Mouse (Mus musculus) embryonic facial prominence, embryonic 11.5 days (tissue): Measurements from ENCODE around the gene Dennd4a. TPM values are rescaled to one million over a fixed set of nuclear protein-coding genes. Genes with fewer than 3 reads are reported as not detected.

Experiments used
- ATAC-seq: fragments of 200-750 bp; cut with Nextera tagmentation; replicated peaks from 2 replicates; pipeline ENCODE4 v1.8.0; 2017; ENCODE audit warnings: low read depth; ENCODE audit not compliant: insufficient number of reproducible peaks, low FRiP score, low TSS enrichment
- DNase-seq: peaks from one replicate; pipeline ENCODE4 v3.0.0-alpha.2; 2015; ENCODE audit warnings: low spot score
- H3K27ac ChIP-seq: fragments of 300-500 bp; sonication (generic); replicated peaks from 2 replicates; pipeline ENCODE4 v1.5.1; 2014; ENCODE audit warnings: mild to moderate bottlenecking, low read depth, low read length, control low read depth
- H3K27me3 ChIP-seq: fragments of 300-500 bp; sonication (generic); 2 replicates; pipeline ENCODE4 v1.6.1; 2014; ENCODE audit warnings: mild to moderate bottlenecking, low read length, moderate library complexity, mixed read lengths; ENCODE audit not compliant: control insufficient read depth, insufficient read depth
- H3K36me3 ChIP-seq: fragments of 300-500 bp; sonication (generic); replicated peaks from 2 replicates; pipeline ENCODE4 v1.6.1; 2014; ENCODE audit warnings: low read depth, mild to moderate bottlenecking, low read length, moderate library complexity, mixed read lengths; ENCODE audit not compliant: control insufficient read depth, insufficient read depth
- H3K4me1 ChIP-seq: fragments of 300-500 bp; sonication (generic); 2 replicates; pipeline ENCODE4 v1.6.1; 2014; ENCODE audit warnings: low read length, mixed read lengths; ENCODE audit not compliant: control insufficient read depth, insufficient read depth
- H3K4me2 ChIP-seq: fragments of 300-500 bp; sonication (generic); 2 replicates; pipeline ENCODE4 v1.6.1; 2014; ENCODE audit warnings: low read depth, mild to moderate bottlenecking, control low read depth, low read length, moderate library complexity
- H3K4me3 ChIP-seq: fragments of 300-500 bp; sonication (generic); 2 replicates; pipeline ENCODE4 v1.5.1; 2014; ENCODE audit warnings: low read depth, low read length, control low read depth
- H3K9ac ChIP-seq: fragments of 300-500 bp; sonication (generic); replicated peaks from 2 replicates; pipeline ENCODE4 v1.6.1; 2014; ENCODE audit warnings: mild to moderate bottlenecking, control low read depth, low read length
- H3K9me3 ChIP-seq: fragments of 300-500 bp; sonication (generic); replicated peaks from 2 replicates; pipeline ENCODE4 v1.6.1; 2016; ENCODE audit warnings: mild to moderate bottlenecking, low read length, inconsistent platforms, mixed read lengths; ENCODE audit not compliant: control insufficient read depth
- WGBS: fragments of 180-500 bp; shearing (Covaris S2); extraction: QIAGEN DNeasy Blood & Tissue Kit; methylation state at CpG from one replicate; pipeline ENCODE4 v1.1.7; 2014; 5-methylcytosine and 5-hydroxymethylcytosine counted together
- polyA plus RNA-seq: library from polyadenylated mRNA; unstranded; fragments of >200 nt; fragmentation: Nextera tagmentation; extraction: Ambion mirVana; gene quantifications from 2 replicates; pipeline ENCODE4 v1.2.1, GENCODE M21; 2014

The Dennd4a gene
- polyA plus RNA-seq, 1 experiment from 2014 or later, result 5.6 TPM

DNA sequence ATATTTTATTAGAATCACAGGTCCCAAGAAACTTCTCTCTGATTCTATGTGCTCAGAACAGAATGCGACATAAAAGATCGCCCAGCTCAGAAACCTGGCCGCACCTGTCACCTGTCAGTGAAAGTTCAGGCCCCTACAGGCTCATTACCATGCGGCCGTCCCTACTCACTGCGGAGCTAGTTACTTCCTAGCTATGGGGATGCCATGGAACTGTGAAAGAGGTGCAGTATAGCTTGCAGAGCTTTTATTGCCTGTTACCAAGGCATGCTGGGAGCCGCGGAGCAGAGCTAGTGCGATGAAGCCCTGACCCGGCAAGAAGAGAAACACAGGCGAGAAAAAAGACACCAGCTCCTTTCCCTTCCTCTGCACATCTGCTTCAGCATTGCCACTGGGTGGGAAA, 132.9 kb downstream of the Dennd4a start:
- H3K4me1 ChIP-seq, result no peaks in the 10 kb centered on the region; the same call in 1 of the 2 replicates
- H3K27me3 ChIP-seq, result no peaks in the 10 kb centered on the region
- no peak for DNase-seq
- no peaks in the 10 kb centered on the region for H3K9me3 ChIP-seq
- no peak overlapping the region for H3K27ac ChIP-seq
- WGBS, result 17% methylated on average over 11 of the region's 11 CpGs
- ATAC-seq, result no peak
- no peak overlapping the region for H3K9ac ChIP-seq
- H3K4me2 ChIP-seq, result no peak overlapping the region
- no peak overlapping the region for H3K4me3 ChIP-seq
- no peaks in the 10 kb centered on the region for H3K36me3 ChIP-seq

- Histone ChIP-seq H3K36me3 (no peaks in the 10 kb centered on the region), H3K9ac (no peak overlapping the region), H3K27me3 (no peaks in the 10 kb centered on the region), H3K4me3 (no peak overlapping the region), H3K4me1 (no peaks in the 10 kb centered on the region; the same call in 1 of the 2 replicates), H3K9me3 (no peaks in the 10 kb centered on the region), H3K27ac (no peak overlapping the region), H3K4me2 (no peak overlapping the region)
- DNase-seq (no peak), ATAC-seq (no peak)
- 89% methylated on average over 9 of the region's 9 CpGs for WGBS
Measured at GRCm38 (mm10) chr9:64947483-64948095, 136.4 kb downstream of the Dennd4a start.

GRCm38 (mm10) chr9:64951161-64951657, 140.1 kb downstream of the Dennd4a start, which contains the start of gene Slc24a1:
Slc24a1 (minus strand) TSS chr9:64951607.
- WGBS, result 40% methylated on average over 11 of the region's 11 CpGs
- Histone ChIP-seq H3K9ac (no peak within 1 kb of the TSS), H3K9me3 (no peaks in the 10 kb centered on the region), H3K4me2 (no peak within 1 kb of the TSS), H3K36me3 (no peaks in the 10 kb centered on the region), H3K4me1 (no peaks in the 10 kb centered on the region), H3K27me3 (no peaks in the 10 kb centered on the region), H3K27ac (no peak within 1 kb of the TSS), H3K4me3 (no peak within 1 kb of the TSS)
- ATAC-seq (no peak), DNase-seq (no peak)

DNA sequence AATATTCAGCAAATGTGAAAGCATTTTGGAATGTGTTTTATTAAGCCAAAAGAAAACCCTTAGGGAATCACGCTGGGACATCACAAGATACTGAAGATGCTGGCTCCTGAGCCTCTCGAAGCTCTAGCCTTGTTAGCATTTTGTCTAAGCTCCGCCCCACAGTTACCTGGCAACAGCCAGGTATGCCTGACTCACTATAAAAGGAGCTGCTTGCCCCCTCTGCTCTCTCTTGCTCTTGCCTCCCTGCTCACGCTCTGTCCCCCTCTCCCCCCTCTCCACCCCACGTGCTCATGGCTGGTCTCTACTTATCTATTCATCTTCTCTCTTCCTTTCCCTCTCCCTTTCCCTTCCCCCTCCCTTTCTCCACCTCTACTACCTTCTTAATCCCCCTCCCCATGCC, 140.9 kb downstream of the Dennd4a start:
- Histone ChIP-seq H3K4me1 (no peaks in the 10 kb centered on the region), H3K27me3 (no peaks in the 10 kb centered on the region), H3K36me3 (no peaks in the 10 kb centered on the region), H3K27ac (no peak overlapping the region), H3K4me2 (no peak overlapping the region), H3K9me3 (no peaks in the 10 kb centered on the region), H3K9ac (no peak overlapping the region), H3K4me3 (no peak overlapping the region)
- no peak for ATAC-seq
- WGBS, result 16% methylated on average over 5 of the region's 5 CpGs
- DNase-seq, result no peak

DNA sequence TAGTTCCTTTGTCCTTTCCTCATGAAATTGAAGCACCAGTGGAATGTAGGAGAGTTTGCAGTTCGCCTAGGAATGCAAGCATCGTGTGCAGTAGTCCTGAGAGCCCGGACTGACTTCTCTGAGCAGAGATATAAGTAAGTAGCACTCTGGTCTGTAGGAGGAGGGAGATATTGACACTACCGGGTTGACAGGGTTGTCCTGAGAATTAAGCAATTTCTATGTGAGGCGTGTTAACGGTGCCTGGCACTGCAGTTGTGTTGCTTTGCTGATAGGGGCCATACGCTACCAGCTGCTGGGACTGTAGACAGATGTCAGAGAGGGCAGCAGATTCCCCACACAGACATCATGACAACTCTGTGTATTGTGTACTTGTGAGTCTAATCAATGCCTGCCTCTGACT, 142.1 kb downstream of the Dennd4a start:
- ATAC-seq (no peak), DNase-seq (no peak)
- Histone ChIP-seq H3K27ac (no peak overlapping the region), H3K4me2 (no peak overlapping the region), H3K9ac (no peak overlapping the region), H3K4me3 (no peak overlapping the region), H3K9me3 (no peaks in the 10 kb centered on the region), H3K27me3 (no peaks in the 10 kb centered on the region), H3K36me3 (no peaks in the 10 kb centered on the region), H3K4me1 (no peaks in the 10 kb centered on the region)
- WGBS, result 79% methylated on average over 7 of the region's 7 CpGs

- Histone ChIP-seq H3K36me3 (no peaks in the 10 kb centered on the region), H3K27me3 (no peaks in the 10 kb centered on the region), H3K27ac (no peak overlapping the region), H3K4me3 (no peak overlapping the region), H3K9me3 (no peaks in the 10 kb centered on the region), H3K4me1 (no peaks in the 10 kb centered on the region), H3K9ac (no peak overlapping the region), H3K4me2 (no peak overlapping the region)
- DNase-seq, result peak; percentile 39
- WGBS, result 18% methylated on average over 12 of the region's 12 CpGs
- no peak for ATAC-seq
Measured at GRCm38 (mm10) chr9:64956337-64956736, 145.2 kb downstream of the Dennd4a start.

GRCm38 (mm10) chr9:64957276-64957675, 146.1 kb downstream of the Dennd4a start:
- ATAC-seq (no peak), DNase-seq (no peak)
- Histone ChIP-seq H3K4me2 (no peak overlapping the region), H3K9ac (no peak overlapping the region), H3K4me3 (no peak overlapping the region), H3K9me3 (no peaks in the 10 kb centered on the region), H3K27ac (no peak overlapping the region), H3K36me3 (no peaks in the 10 kb centered on the region), H3K27me3 (no peaks in the 10 kb centered on the region), H3K4me1 (no peaks in the 10 kb centered on the region)
- 86% methylated on average over 3 of the region's 3 CpGs for WGBS

- H3K4me2 ChIP-seq, result peak within 1 kb of the TSS; percentile 63
- no peaks in the 10 kb centered on the region for H3K9me3 ChIP-seq
- H3K27ac ChIP-seq, result peak within 1 kb of the TSS; percentile 82
- no peaks in the 10 kb centered on the region for H3K27me3 ChIP-seq
- no peaks in the 10 kb centered on the region for H3K36me3 ChIP-seq
- H3K4me1 ChIP-seq, result no peaks in the 10 kb centered on the region
- H3K4me3 ChIP-seq, result peak within 1 kb of the TSS; percentile 80
- peak; percentile 92 for ATAC-seq
- 4% methylated on average over 29 of the region's 29 CpGs for WGBS
- peak within 1 kb of the TSS; percentile 93 for H3K9ac ChIP-seq
- DNase-seq, result peak; percentile 98
Measured at GRCm38 (mm10) chr9:64960117-64960977, 149.2 kb downstream of the Dennd4a start, which contains the start of gene Ints14. Ints14 (plus strand) TSS chr9:64960905.
